Mouse (Mus musculus) C2C12 (cell line): Measurements from ENCODE around the gene Ddx10. TPM values are rescaled to one million over a fixed set of nuclear protein-coding genes. Genes with fewer than 3 reads are reported as not detected.

ENCODE experiments used
- H3K27me3 ChIP-seq: one replicate; pipeline ENCODE4 v1.6.1; 2011; ENCODE audit not compliant: control insufficient read depth, insufficient read depth, insufficient read length
- H3K36me3 ChIP-seq: one replicate; pipeline ENCODE4 v1.6.1; 2011; ENCODE audit not compliant: control insufficient read depth, insufficient read depth
- H3K4me3 ChIP-seq: one replicate; pipeline ENCODE4 v1.5.1; 2011; ENCODE audit warnings: mild to moderate bottlenecking, control low read depth; ENCODE audit not compliant: poor library complexity, insufficient read depth, severe bottlenecking
- H3K79me2 ChIP-seq: one replicate; pipeline ENCODE4 v1.6.1; 2011; ENCODE audit not compliant: control insufficient read depth, insufficient read depth
- H3K79me3 ChIP-seq: one replicate; pipeline ENCODE4 v1.6.1; 2011; ENCODE audit warnings: low read depth, control low read depth
- H3ac ChIP-seq: one replicate; pipeline ENCODE3; 2011; ENCODE audit warnings: low read depth; ENCODE audit not compliant: control insufficient read depth, insufficient read length
- CEBPB ChIP-seq: IDR thresholded peaks from one replicate; pipeline ENCODE4 v1.6.1; 2011; ENCODE audit warnings: low read depth, mild to moderate bottlenecking, control low read depth, moderate library complexity
- CTCF ChIP-seq: IDR thresholded peaks from one replicate; pipeline ENCODE4 v1.5.1; 2011; ENCODE audit not compliant: control insufficient read depth, insufficient read depth, insufficient read length
- FOSL1 ChIP-seq: IDR thresholded peaks from one replicate; pipeline ENCODE4 v1.8.0; 2011; ENCODE audit warnings: mild to moderate bottlenecking, low read length; ENCODE audit not compliant: poor library complexity, insufficient read depth, severe bottlenecking
- MAX ChIP-seq: IDR thresholded peaks from one replicate; pipeline ENCODE4 v1.6.1; 2011; ENCODE audit warnings: mild to moderate bottlenecking, control low read depth
- MYOD1 ChIP-seq: IDR thresholded peaks from one replicate; pipeline ENCODE4 v1.6.1; 2011; ENCODE audit warnings: low read depth; ENCODE audit not compliant: control insufficient read depth, insufficient read length
- MYOG ChIP-seq: IDR thresholded peaks from one replicate; pipeline ENCODE4 v1.6.1; 2011; ENCODE audit not compliant: control insufficient read depth, insufficient read length; ENCODE audit errors: extremely low read depth
- USF1 ChIP-seq: IDR thresholded peaks from one replicate; pipeline ENCODE4 v1.6.1; 2011; ENCODE audit warnings: low read depth, mild to moderate bottlenecking, control low read depth, moderate library complexity
- polyA plus RNA-seq: library from polyadenylated mRNA; unstranded; fragments of >200 nt; fragmentation: generic; extraction: Trizol; gene quantifications from one replicate; pipeline ENCODE4 v1.2.1, GENCODE M21; 2012; ENCODE audit warnings: missing spikeins

The Ddx10 gene
- polyA plus RNA-seq, 1 experiment: 6.5 TPM

DNA sequence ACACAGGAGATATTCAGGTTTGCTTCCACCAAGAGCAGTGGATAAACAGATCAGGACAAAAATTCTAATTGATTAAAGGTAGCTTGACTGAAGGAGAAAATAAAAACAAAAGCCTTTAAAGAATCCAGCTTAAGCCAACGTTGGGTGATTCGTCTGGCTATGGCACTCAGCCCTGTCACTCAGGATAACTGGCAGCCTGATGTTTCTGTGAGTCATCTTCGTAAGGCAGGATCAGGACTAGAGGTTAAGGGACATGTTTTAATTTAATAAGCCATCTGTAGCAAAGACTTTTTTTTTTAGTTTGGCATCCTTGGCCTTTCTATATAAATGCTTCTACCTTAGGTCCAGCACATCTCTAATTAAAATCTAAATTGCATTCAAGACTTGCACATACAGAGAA lies 170.2 kb downstream of the Ddx10 start:
- no peak overlapping the region for H3ac ChIP-seq
- H3K4me3 ChIP-seq: no peak overlapping the region
- no peaks in the 10 kb centered on the region for H3K79me3 ChIP-seq
- H3K27me3 ChIP-seq: no peaks in the 10 kb centered on the region
- TF ChIP-seq MAX: no peak
- no peak for TF ChIP-seq FOSL1
- TF ChIP-seq CTCF: no peak
- no peak for TF ChIP-seq USF1
- no peak for TF ChIP-seq MYOD1
- no peak for TF ChIP-seq MYOG
- TF ChIP-seq CEBPB: no peak
- no peaks in the 10 kb centered on the region for H3K36me3 ChIP-seq
- H3K79me2 ChIP-seq: no peaks in the 10 kb centered on the region

GRCm38 (mm10) chr9:53075931-53076330 lies 171.9 kb downstream of the Ddx10 start:
- Histone ChIP-seq H3K79me3 (no peaks in the 10 kb centered on the region), H3K36me3 (no peaks in the 10 kb centered on the region), H3ac (no peak overlapping the region), H3K4me3 (no peak overlapping the region), H3K27me3 (no peaks in the 10 kb centered on the region), H3K79me2 (no peaks in the 10 kb centered on the region)
- no peak for TF ChIP-seq MYOD1
- TF ChIP-seq USF1: no peak

DNA sequence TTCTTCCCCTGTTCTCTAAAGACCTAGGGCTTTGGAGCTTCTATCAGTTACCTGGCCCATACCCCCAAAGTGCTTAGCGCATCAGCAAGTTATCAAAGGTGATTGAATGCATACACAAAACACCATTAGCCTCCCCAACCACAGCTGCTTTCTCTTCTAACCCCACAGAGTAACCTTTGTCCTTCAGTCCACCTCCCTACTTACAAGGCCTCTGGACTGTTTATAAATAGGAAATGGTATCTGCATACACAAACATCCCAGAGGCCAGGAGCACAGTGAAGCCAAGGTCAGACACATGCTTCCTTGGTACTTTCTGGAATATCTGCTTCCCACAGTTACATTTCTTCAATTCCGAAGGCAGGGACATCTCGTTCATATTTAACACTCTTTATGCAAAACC lies 173.4 kb downstream of the Ddx10 start:
- no peaks in the 10 kb centered on the region for H3K27me3 ChIP-seq
- no peak overlapping the region for H3ac ChIP-seq
- no peaks in the 10 kb centered on the region for H3K79me2 ChIP-seq
- H3K36me3 ChIP-seq: no peaks in the 10 kb centered on the region
- no peaks in the 10 kb centered on the region for H3K79me3 ChIP-seq
- no peak overlapping the region for H3K4me3 ChIP-seq
- TF ChIP-seq FOSL1 (no peak), CTCF (no peak), MAX (no peak), MYOD1 (no peak), USF1 (no peak), MYOG (no peak), CEBPB (no peak)

DNA sequence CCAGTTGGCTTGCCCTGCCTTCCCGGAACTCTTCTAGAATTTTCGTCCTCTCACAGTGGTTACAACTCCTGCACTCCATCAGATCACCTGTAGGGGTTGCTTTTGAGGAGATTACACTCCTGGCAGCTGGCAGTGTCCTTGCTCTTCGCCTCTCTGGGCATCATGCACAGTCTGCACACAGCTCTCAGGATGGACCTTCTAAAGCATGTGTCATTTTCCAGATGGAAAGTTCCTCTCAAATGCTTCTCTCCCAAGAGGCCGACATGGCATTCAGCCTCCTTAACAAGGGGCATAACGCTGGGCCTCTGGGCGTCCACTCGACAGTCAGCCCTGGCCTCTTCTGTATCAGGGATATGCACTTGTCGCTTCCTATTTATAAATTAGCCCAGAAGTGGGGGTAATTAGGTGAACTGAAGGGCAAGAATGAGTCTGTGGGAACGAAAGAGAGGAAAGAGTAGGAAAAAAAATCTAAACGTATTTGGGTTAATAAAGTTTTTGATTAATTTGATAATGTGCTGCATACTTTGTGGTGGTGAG lies 174.2 kb downstream of the Ddx10 start:
- Histone ChIP-seq H3K79me3 (no peaks in the 10 kb centered on the region), H3K79me2 (no peaks in the 10 kb centered on the region), H3K27me3 (no peaks in the 10 kb centered on the region), H3ac (no peak overlapping the region), H3K4me3 (no peak overlapping the region), H3K36me3 (no peaks in the 10 kb centered on the region)
- TF ChIP-seq MYOD1: no peak
- TF ChIP-seq MYOG: no peak
- no peak for TF ChIP-seq CEBPB
- no peak for TF ChIP-seq USF1

DNA sequence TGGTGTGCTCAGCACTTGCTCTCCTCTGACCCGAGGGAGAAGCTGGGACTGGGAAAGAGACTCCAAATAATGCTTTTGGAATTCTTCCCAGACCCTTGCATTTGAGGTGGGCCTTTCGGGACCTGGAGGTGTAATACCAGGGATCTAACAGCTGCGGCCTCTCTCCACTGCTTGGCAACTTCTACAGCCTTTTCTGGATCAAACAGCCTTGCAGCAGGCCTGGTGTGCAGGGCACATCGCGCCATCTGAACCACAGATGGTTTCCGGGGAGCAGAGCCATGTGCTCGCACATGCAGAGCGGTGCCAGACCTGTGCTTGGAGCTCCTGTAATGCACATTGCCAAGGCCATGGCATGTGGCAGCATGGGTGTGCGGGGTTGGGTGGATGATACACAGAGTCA lies 175.8 kb downstream of the Ddx10 start:
- Histone ChIP-seq H3K79me2 (no peaks in the 10 kb centered on the region), H3K27me3 (no peaks in the 10 kb centered on the region), H3K36me3 (no peaks in the 10 kb centered on the region), H3ac (no peak overlapping the region), H3K79me3 (no peaks in the 10 kb centered on the region), H3K4me3 (no peak overlapping the region)
- no peak for TF ChIP-seq FOSL1
- no peak for TF ChIP-seq MAX
- TF ChIP-seq USF1: no peak
- no peak for TF ChIP-seq CTCF
- TF ChIP-seq MYOG: no peak
- no peak for TF ChIP-seq CEBPB
- TF ChIP-seq MYOD1: no peak

DNA sequence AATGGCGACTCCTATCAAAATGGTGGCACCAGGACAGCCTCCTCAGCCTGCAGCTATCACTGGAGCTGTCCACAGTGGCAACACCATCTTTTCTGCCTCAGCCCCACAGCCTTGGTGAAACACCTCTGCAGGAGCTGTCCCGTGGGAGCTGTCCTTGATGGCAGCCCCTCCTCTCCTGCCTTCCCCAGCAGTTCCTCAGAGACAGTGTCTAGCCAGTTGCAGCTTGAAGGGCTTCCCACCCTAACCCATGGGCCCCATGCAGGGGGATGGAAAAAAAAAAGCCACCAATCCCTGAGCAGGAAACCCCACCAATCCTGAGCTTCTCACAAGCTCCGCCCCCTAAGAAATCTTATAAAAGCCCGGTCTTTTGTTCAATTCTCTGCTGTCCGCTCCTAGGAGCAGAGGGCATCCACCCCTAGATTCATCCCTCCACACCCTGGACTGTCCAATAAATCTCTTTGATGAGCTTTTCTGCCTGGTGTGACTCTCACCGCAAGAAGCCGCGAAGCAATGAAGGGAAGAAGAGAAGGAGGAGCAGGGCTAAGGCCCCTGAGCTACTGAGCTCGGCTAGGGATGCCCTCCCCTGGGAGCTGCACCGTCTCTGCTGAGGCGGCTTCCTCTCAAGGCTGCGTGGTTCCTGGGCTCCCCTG lies 176.9 kb downstream of the Ddx10 start:
- Histone ChIP-seq H3K27me3 (no peaks in the 10 kb centered on the region), H3K79me2 (no peaks in the 10 kb centered on the region), H3K4me3 (no peak overlapping the region), H3K79me3 (no peaks in the 10 kb centered on the region), H3K36me3 (no peaks in the 10 kb centered on the region), H3ac (no peak overlapping the region)
- TF ChIP-seq USF1: no peak
- TF ChIP-seq CEBPB: no peak
- TF ChIP-seq FOSL1: no peak
- TF ChIP-seq MAX: no peak
- TF ChIP-seq MYOG: no peak
- no peak for TF ChIP-seq MYOD1
- no peak for TF ChIP-seq CTCF
